Mouse (Mus musculus) fibroblast of lung, adult 2 months (primary cell): ENCODE results near the gene Adprhl1.

Source experiments
- DNase-seq: peaks from one replicate; pipeline ENCODE4 v3.0.0-alpha.2; 2011; ENCODE audit warnings: low read depth

Gene Adprhl1

DNA sequence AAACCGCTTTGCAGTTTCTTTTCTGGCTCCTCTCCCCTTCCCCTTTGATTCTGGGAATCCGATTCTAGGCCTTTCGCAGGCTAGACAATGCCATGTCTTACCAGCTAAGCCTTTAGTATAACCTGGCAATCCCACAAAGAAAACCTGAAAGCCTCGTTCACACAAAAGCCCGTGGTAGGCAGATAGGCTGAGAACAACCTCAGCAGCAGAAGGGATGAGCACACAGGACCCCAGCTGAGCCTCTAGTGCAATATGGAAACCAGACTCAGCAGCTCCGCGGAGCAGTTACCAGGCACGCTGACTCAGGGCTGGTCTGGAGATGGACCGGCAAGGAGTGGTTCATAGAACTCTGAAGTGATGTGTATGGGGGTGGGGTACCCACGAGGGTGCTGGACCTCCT is 59.1 kb downstream of the Adprhl1 start:
- DNase-seq, result no peak

DNA sequence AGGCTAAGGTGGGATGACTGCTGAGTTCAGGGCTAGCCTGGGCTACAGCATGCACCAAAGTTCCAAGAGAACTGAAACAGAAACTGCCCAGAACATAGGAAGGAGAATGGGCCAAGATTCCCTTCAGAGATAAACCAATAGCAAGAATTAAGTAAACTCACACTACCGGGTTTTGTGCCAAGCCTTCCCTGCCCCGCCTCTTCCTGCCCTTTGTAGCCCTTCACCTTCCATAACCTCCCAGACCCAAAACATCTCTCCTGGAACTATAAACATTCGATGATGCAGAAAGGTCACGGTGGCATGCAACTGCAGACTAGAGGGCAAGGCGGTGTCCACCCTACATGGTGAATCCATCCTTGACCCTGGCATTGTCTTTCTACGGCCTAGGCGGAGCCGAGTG is 63.7 kb downstream of the Adprhl1 start:
- no peak for DNase-seq

DNA sequence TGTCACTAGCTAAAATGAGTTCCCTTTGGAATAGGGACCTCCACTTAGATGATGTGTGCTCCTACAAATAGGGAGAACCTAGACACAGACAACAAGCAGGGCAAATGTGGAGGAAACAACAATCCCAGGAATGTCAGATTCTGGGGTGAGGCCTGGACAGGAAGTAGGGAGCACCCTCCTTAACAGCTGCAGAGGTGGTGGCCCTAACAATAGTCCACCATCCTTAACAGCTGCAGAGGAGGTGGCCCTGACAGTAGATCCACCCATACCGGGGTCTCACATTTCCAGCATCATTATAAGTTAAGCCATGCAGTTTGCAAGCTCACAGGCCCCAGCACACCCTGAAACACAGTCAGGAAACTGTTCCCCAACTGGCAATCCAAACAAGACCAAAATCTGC is 65.1 kb downstream of the Adprhl1 start:
- no peak for DNase-seq

DNA sequence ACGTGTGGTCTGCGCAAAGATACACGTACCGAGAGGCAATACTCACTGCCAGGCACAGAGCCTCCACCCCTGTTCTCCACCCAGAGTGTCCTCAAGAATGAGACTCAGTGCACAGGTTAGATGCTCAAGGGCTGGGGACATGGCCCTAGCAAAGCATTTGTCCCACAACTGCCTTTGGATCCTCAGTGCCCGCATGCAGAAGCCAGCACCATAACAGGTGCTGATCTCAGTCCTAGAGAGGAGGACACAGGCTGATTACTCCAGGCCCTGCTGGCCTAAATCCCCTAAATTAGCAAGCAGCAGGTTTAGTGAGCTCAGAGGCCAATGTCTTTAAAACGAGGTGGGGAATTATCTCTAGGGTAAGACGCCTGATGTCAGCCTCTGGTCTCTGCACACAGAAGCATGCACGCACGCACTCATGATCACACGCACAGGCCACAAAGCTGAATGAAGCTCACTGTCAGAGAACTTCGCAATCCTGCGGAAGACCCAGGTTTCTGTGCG is 65.9 kb downstream of the Adprhl1 start:
- DNase-seq, result no peak

DNA sequence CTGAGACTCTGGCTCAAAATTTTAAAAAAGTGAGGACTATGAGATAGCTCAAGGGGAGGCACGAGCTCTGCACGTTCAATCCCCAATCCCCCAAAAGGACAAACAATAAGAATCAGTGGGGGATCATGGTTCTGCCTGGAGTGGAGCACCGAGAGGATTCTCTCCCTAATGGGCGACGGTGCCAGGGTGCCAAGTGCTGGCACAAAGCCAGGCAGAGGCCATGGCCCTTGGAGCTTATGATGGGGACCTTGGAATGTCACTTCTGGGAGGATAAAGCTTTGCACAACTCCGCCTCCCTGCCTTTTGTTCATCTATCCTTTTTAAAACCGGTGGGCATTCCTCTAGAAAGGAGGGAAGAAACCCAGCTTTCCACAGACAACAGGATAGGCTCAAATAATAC is 66.3 kb downstream of the Adprhl1 start:
- no peak for DNase-seq

DNA sequence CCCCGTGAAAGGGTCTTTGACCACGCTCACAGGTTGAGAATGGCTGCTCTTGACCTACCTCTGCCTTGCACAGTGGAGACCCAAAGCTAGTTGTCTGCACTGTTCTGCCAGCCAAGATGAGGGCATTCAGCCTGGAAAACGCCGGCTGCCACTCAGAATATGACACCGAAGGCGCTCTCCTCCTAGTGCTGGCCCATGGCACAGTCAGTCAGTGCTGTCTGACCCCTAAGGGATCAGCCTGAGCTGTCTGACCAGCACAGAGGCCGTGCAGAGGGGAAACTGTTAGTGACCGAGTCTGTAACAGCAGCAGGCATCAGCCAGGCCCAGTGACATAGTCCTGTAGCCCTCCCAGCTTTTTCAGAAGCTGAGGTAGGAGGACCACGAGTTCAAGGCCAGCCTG is 66.7 kb downstream of the Adprhl1 start:
- no peak for DNase-seq

DNA sequence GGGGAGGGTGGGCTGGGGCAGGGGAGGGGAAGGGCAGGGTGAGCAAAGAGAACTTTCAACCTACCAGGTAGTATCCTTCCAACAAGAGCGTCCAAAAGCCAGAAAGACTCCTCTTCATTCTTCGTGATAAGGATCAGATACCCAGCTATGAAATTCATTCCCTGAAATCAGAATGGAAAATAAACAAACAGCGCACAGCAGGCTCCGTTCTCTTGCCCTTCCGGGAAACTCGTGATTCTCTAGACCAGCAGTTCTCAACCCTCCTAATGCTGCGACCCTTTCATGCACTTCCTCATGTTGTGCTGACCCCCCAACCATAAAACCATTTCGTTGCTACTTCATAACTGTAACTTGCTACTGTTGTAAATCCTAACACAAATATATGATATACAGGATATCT is 67.1 kb downstream of the Adprhl1 start:
- no peak for DNase-seq

DNA sequence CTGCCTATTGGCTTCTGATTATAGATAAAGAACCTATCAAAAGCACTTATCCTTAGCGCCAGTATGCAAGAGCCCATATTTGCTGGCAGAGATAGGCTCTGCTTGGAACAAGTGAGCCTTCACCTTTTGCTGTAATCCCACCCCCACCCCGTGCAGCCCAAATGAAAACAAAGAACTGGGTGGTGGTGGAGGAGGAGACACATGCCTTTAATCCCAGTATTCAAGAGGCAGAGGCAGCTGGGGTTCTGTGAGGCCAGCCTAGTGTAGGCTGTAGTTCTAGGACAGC is 72.3 kb downstream of the Adprhl1 start:
- no peak for DNase-seq

DNA sequence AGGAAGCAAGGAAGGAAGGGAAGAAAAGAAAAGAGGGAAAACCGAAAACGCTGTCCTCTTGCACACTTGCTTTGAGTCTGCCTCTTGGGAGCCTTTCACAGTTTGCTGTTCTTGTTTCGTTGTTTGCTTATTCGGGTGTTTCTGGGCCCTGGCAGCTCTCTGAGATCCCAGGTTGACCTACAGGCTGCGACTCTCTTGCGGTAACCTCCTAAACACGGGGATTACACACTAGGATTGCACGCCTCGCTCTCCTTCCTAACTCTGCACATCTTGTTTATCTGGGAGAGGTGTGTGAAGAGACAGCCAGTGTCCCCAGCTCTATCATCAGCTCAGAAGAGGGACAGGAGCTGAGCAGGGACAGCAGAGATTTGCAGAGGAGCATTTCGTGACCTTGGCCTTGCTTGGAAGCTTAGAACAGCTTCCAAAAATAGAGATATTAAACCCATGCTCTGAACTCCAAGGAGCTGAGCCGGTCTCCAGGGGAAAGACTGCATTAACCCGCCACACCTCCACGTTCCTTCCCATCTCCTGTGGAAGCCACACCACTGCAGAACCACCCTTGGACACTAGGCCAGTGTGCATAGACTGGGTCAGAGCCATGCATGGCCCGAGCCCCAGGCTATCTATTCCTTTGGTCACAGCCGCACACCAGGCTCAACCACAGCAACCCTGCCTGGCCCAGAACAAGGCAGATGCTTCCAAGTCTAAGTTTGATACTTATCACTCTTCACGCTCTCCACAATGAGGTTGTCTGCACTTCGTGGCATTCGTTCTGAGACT is 72.9 kb downstream of the Adprhl1 start:
- DNase-seq, result no peak

DNA sequence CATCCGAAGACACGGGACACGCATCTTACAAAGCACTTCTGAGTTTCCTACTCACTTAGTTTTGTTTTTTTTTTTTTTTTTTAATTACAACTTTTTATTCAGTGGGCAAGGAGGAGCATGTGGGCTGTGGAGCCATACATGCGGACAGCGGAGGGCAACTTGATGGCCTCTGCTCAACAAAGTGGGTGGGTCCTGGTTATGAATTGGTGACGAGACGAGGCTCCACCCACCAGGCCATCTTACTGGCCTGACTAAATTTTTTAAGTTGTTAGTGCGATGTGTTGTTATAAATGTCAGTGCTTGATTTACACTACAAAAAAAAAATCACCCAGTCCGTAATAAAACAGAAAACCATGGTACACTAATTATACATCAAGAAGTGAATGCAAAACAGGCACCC is 73.6 kb downstream of the Adprhl1 start:
- DNase-seq, result no peak

DNA sequence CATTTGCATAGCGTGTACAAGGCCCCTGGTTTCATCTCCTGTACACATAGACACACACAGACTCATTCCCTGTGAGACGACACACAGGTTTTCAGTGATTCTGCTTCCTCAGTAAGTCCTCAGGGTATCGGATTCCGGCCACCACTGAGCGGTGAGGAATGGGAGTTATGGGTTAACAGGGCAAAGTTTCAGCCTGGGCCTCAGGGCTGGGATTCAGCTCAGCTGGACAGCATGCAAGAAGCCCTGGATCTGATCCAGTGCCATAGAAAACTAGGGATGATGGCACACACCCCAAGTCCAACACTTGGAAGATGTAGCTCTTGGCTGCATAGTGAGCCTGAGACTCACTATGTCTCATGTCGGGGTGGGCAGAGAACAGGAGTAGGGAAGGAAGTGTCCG is 74.0 kb downstream of the Adprhl1 start:
- DNase-seq, result no peak

DNA sequence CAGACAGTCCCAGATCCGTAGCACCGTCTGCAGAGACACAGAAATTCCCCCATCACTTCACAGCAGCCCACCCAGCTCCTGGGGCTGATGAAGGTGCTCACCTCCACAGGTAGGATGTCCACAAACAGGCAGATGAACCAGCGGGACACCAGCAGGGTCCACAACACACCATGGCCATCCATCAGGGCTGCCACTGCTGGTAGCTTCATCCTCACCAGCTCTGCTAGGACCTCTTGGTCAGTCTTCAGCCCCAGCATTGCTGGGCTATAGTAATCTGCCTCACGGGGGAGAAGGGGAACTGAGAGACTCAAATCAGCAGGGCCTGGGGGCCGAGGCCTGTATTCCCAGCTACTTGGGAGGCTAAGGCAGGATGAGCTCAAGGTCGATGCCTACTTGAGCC is 74.5 kb downstream of the Adprhl1 start:
- DNase-seq, result no peak

DNA sequence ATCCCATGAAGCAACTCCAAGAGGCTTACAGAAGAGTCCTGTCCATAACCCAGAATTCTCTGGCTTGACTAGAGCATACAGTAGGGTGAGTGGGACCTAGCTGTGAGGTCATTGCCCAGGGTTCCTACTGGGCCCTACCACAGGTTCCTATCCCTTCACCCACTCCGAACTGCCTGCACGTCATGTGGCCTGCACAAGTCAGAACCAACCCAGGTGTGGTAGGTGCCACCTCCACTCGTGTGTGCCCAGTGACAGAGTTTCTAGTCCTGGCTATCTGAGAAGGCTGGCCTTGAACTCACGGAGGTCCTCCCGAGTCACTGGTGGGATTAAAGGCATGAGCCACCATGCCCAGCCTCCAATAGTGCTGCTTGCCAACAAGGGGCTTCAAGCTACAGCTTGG is 75.8 kb downstream of the Adprhl1 start:
- DNase-seq, result no peak

DNA sequence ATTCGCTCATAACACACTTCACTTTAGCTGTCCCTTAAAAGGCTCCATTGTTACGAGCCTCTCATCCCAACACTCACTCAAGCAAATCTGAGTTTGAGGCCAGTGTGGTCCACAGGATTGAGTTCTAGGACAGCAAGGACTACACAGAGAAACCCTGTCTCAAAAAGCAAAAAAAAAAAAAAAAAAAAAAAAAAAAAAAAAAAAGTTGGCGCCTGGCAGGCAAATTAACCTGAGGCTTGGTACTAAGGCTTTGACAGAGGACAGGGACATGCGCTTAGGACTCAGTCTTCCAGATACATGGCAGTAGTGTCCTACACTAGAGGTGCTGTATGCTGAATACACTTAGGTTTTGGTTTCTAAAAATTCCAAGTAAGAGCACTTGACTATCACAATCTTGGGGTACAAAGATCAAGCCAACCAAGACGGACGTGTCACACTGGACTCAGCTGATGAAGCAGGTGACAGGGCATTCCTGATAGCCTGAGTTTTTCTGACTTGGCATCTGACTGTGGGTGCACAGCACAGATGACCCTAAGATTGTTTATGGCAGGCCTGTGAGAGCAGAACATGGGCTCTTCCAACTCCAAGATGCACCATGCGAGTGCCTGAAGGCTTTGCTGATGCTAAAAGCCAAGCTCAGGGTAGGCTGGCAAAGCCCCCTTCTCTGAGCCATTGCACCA is 76.6 kb downstream of the Adprhl1 start:
- DNase-seq, result no peak

DNA sequence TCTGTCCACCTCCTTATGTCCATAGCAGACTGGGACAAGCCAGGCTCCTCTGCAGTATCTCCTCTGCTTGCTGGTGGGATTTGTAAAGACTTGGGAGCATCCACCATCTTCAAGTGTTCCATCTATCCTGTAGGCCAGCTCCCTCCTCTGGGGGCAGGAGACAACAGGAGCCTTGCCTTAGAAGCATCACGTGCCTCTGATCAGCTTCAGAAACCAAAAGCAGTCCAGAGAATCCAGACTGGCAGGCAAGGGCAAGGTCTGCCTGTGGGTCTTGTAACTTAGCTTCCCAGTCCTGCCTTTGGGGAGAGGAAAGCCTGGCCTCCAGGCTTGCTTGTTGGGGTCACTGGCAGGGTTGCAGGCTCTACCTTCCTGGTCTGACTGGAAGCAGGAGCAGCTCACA is 78.3 kb downstream of the Adprhl1 start:
- no peak for DNase-seq

DNA sequence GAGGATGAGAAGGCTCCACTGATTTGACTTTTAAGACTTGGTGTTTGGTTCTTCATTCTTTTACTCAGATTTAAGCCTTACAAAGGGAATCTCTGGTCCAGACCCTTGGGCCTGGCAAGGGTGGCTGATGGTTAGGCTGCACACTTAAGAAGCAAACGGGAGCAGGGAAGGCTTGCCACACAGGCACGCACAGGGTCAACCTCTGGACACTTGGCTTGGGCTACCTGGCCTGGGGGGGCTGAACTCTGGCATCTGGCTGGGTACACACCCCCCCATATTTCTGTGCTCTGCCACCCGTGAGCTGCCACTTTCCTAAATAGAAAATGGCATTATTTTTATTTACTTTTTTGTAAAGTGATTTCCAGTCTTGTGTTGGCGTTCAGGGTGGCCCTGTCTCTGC is 79.2 kb downstream of the Adprhl1 start:
- no peak for DNase-seq

DNA sequence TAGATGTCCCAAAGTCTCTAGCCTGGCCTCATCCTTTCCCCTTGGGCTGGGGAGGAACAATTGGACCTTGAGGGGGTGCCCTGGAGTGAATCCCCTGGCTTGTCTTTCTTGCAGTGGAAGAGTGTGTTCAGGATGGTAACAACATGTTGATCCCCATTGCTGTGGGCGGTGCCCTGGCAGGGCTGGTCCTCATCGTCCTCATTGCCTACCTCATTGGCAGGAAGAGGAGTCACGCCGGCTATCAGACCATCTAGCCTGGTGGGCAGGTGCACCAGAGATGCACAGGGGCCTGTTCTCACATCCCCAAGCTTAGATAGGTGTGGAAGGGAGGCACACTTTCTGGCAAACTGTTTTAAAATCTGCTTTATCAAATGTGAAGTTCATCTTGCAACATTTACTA is 79.7 kb downstream of the Adprhl1 start:
- DNase-seq, result no peak
